Mouse (Mus musculus) right cerebral cortex, adult 18-20 months (tissue): Measurements from ENCODE around the gene Minos1.

Experiments used
- DNase-seq: peaks from one replicate; pipeline ENCODE4 v3.0.0; 2022; ENCODE audit warnings: mixed read lengths

The Minos1 gene

DNA sequence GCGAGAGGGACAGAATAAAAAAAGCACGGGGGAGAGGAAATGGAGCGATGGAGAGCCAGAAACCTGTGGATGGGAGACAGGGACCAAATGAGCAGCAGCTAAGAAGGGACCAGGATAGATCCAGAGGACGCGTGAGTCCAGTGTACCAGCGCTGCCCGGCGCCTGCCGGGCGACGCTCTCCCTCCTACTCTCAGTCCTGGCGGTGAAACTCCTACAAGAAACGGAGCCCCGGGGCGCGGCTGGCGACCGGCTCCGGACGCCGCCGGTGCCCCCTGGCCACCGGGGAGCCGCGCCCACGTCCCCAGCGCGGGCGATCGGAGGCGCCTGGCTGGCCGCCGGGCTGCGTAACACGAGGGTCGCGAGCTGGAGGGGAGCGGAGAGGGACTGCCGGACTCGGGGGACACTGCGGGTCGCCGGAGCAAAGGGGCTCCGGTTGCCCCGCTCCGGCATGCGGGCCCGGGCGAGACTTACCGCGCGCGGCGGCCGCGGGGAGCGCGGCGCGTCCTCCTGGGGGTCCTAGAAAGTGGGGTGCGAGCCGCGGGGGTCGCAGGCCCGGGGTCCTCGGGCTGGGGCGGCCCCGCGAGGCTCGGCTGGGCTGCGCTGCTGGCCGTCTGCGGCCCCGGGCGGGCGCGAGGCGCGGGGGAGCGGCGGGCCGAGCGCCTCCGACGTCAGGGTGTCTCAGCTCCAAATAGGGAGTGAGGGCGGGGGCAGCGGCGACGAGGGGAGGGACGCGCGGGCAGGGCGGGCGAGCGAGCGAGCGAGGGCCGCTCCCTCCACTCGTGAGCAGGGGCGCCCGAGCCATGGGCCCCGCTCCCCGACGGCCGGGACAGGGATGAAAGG lies 38.3 kb downstream of the Minos1 start, which contains the start of gene Nbl1:
TSS of gene Nbl1 (minus strand) at position 638 of the 840 bp plus-strand sequence.
- no peak for DNase-seq

DNA sequence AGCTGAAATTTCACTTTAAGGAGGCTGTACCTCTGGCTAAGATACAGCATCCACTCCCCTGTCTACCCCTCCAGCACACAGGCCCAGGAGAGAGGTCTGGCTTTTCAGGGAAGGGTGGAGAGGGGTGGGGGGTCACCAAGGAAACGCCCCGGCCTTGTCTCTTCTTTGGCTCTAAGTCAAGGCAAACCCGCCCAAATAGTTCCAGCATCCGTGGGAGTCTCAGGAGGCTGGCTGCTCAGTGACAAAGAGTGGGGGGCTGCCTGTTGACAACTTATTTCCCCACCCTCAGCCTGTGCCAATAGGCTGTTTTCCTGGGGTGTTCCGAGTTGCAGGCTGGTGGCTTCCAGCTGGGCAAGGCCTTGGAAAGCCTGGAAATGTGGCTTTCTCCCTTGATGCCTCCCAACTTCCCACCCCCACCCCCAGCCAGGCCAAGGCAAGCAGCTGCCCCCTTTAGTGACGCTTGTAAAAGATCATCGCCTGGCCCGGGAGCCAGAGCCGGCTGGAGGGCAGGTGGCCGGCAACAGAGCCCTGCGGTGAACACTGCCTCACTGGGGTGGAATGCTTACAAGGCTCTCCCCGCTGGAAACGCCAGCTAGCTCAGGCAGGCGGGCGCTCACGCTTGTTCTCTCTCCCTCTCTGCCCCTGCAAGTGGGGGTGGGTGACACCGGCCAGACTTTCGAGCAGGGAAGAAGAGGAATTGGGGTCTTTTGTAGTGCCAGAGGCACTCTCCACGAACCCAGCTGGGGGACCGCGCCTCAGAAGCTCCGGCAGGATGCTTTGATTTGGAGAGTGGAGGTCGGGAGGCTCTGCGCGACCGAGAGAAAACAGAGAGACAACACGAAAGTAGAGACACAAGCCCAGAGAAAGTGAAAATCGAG lies 39.2 kb downstream of the Minos1 start:
- no peak for DNase-seq

DNA sequence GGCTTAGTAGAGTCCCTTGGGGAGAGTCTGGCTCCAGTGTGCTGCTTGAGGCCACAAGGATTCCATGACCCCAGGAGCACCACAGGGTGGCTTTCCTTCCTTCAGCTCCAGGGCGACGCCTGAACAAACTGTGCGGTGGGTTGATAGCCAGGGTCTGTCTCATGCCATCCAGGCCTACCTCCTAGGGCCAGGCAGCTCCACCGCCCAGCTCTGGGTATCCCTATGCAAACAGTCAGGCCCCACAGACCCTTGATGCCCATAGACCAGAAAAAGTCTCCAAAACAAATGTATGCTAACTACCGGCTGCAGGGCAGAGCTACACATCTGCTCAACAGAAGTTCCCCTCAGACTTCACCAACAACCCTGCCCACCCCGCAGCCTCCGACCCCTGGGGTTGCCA lies 39.8 kb downstream of the Minos1 start:
- no peak for DNase-seq

DNA sequence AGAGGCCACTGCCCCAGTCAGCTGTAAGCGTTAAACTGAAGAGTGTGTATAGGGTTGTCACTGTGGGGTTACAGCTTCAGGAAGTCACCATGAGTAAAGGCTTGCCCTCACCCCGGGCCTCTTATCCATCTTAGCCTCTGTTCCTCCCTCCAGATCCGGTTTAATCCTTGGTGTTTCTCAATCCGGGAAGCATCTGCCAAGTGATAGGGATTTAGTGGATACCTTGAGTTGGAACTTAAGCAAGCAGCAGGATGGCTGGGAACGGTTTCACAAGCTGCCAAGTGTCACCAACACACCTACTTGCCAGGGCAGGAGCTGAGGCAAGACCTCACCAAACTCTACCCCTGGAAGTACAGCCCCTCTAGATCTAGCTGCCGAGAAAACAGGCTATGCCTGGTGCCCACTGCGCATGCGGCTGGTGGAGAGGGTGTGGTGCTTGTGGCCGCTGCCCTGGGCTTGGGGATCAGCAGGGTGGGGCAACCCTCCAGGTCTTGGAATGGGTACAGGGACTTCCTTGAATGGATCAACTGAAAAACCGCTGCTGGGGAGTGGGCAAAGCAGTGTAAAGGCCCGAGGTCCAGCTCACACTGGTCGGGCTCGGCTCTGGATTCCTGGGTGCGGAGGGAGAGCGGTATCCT lies 40.5 kb downstream of the Minos1 start:
- DNase-seq: no peak

DNA sequence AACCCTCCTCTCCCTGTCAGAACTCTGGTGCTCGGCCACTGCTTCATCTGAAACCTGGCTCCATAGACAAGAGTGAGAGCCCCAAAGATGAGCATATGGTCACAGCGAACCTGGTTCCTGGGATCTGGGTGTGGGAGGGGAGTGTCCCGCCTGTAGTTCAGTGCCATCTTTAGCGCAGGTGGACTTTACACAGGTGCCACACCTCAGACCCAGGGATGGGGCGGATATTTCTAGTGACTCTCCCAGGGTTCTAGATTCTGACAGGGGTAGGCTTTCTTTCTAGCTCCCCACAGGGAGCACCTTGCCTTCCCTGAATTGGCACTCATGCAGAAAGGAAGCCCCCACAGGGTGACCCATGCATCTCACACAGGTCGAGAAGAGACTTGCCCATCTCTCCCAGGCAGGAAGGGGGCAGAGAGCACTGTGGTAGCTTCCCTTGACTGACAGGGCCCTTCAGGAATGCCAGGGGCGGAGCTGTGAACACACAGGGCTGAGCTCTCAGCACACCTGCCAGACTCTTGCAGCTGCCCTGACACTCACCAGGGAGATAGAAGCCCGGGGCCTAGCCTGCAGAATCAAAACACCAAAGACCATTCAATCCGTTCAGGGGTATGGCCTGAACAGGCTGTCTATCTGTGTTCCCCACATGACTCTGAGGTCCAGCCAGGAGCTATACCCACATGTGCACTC lies 41.8 kb downstream of the Minos1 start:
- DNase-seq: no peak

DNA sequence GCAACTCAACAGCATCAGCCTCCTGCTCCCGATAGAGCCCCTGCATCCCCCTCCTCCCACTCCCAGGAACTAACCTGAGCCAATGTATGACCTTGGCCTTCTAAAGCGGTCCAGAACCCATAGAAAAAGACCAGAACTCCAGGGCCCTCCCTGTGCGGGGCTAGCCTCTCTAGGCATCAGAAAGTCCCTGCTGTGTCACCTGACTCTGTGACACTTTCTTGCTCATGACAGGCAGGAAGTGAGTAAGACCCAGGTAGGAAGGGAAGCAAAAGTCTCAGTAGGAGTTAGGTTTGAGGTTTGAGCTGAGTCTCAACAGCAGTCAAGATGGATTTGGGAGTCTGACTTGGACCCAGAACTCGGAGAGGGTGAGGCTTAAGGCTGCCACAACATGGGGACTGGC lies 43.9 kb downstream of the Minos1 start:
- no peak for DNase-seq

DNA sequence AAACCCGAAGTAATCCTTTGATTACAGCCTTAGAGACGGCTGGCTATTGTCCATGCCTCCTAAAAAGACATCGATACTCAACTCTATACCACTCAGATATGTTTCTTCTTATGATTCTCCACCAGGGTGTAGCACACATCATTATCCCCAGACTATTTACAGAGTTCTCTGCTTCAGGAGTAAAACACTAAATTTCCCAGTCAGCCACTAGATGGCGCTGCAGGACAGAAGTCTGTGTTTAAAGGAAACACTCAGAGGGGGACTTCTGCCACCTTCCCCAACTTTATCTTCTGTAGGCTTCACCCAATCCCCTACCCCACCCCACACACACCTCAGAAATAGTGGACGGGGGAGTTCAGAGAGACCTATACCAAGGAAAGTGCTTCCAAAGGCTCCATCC lies 44.9 kb downstream of the Minos1 start:
- peak; percentile 78 for DNase-seq

DNA sequence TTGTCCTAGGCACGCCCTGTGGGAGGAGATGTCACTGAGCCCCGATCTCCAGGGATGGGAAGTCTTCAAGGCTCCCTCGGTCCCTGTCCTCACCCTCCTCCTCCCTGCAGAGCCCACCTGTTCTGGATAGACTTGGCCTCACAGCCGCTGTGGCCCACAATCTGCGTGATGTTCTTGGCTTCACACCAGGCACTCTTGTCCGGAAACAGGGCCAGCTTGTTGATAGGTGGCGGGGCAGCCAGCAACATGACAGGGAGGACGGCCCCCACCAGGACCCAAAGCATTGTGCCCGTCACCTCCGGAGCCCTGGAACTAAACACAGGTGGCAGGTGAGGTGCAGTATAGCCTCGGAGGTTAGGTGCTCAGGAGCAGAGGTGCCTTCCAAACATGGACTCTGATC lies 45.6 kb downstream of the Minos1 start:
- DNase-seq: no peak

DNA sequence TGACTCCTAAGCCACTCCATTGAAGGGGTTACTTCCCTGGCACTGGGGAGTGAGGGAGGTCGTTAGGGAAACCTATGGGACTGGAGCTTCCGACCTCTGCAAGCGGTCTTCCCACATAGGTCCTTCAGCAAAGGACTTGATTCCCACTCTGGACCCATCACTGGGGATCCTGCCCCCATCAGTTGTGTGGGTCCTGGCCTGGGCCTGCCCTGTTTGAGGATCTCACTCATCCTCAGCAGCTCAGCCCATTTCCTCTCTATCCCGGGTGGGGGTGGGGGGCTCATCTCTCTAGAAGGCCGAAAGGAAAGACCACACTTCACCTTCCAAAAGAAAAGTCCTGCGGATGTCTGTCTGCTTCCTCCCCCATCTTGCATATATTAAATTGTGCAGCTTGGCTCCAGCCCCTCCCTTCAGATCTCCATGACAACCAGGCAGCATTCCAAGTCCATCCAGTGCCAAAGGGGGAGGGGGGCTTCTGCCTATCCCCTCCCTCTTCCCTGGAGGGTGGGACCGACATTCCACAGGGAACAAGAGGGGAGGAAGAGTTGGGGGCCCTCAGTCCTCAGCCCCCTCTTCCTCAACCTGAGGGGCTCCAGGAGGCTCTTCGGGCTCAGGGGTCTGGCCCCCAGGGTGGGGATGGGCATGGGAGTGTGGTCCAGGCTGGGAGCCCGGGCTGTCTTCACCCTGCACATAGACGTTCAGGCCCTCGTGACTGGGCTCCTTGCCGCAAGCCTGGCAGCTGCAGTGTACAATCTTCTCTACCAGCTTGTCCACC lies 47.9 kb downstream of the Minos1 start:
- DNase-seq: no peak

DNA sequence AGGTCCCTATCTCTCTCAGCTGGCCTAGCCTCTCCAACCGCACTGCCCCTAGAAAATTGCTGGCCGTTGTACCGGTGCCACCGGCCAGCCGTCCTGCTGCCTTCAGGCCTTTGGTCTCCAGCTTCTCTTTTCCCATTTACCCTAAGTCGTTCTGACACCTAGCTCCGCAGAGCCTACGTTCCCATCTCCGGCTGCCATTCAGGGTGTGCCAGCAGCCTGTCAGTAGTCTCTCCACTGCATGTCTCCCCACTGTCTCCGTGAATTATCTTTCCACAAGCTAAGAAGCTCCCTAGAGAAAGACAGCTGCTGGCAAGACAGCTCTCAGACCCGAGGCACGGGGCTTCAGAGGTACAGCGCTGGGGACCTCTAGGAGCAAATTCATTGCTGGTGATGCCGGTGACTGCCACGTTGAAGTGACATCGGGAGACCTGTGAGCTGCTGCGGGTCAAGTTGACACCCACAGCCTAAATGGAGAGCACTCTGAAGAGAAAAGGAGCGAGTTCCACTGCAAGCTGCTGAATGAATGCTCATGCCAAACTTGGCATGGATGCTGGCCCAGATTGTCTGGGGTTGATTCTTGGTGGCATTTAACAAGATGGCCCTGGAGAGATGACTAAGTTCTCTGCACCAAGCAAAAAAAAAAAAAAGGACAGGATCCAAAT lies 49.5 kb downstream of the Minos1 start:
- DNase-seq: peak; percentile 53

DNA sequence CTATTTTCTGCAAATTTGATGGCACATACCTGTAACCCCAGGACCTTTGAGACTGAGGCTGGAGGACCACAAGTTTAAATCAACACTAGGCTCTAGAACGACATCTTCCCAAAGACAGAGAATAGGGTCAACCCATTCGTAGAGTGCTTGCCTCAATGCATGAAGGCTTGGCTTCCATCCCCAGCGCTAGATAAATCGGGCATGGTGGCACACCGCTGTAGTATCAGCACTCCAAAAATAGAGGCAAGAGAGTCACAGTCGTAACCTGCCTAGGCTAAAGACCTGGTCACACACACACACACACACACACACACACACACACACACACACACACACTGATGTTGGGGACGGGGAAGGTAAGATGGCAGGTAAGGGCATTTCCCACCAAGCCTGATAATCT lies 50.7 kb downstream of the Minos1 start:
- DNase-seq: no peak

DNA sequence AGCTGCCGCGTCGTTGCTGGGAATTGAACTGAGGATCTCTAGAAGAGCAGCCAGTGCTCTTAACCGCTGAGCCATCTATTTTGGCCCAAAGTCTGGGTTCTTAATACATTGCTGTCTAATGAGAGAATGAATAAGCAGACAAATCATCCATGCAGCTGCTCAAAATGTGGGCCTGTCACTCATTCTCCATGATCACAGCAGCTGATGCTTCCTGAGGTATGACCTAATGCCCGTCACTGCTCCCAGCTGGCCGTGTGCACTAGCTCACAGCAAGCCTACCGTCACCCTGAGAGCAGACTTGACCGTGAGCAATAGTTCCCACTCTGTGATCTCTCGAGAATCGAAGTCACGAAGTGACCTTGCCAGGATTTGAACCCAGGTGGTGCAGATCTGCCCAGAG lies 51.5 kb downstream of the Minos1 start:
- no peak for DNase-seq

DNA sequence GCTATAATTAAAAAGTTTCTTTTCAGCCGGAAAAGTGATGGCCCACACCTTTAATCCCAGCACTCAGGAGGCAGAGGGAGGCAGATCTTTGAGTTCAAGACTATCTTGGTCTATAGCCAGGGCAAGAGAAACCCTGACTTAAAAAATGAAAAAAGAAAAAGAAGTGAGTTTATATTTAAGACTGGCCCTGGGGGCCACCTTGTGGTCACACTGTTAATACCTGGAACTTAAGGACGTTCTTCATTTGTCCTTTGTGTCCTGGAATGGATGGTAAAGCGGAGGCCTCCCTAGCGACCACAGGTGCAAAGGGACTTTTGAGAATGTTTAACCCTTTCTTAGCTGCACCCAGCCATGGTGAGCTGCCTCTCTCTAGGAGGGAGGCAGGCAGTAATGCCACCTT lies 52.2 kb downstream of the Minos1 start:
- no peak for DNase-seq

DNA sequence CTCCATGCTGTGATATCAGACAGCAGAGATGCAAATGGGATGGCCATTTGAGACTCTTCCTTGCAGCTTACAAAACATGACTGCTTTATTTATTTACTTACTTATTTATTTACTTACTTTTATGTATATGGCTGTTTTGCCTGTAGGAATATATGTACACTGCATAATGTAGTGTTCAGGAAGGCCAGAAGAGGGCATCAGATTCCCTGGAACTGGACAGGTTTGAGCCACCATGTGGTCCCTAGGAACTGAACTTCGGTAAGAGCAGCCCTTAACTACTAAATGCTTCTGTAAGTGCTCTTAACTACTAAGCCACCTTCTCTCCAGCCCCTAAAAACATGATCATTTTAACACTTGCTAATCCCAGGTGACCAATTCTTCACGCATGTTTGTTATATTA lies 52.6 kb downstream of the Minos1 start:
- DNase-seq: no peak

DNA sequence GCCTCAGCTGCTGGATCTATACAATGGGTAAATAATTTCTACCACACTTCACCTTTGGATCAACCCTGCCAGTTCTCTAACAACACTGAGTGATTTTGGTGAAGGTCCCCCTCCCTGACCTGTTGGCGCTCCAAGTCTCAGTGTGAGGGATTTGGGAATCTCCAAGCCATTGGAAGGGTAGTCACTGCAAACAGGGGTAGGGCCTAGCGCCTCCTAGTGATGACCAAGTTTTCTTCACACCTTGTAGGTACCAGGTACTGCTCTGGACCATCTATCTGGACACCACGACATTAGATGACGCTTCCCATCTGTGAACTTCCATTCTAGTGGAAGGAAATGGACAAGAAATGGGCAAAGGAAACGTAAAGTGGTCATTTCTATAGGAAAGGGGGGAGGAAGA lies 55.0 kb downstream of the Minos1 start:
- no peak for DNase-seq

DNA sequence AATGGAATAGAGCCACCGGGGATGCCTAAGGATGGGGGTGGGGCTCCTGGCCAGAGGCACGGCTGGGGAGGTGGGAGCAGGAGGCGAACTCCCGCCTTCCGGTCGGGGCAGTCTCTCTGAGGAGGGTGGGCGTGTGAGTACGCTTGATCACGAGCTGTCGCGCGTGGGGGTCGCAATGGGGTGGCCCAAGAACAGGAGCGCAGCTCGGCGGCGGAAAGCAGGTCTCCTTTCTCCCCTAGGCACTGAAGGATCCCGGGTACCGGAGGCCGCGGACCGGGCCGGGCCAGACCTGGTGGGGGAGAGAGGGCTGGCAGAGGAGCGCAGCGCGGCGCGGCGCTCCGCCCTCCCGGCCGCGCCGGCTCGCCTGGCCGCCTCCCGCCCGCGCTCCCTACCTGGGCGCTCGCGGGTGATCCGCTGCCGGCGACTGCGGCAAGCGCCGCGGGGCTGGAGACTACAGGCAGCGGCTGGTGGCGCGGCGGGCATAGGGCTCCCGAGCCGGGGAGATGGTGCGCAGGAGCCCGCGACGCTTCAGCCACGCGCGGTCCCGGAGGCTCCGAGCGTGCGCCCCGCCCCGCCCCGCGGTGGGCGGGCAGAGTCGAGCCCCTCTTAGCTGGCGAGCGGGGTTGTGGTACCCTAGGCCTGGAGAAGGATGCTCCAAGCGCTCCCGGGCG lies 55.7 kb downstream of the Minos1 start, which contains the start of gene Htr6:
TSS of gene Htr6 (minus strand) at position 530 of the 671 bp plus-strand sequence.
- peak; percentile 60 for DNase-seq

DNA sequence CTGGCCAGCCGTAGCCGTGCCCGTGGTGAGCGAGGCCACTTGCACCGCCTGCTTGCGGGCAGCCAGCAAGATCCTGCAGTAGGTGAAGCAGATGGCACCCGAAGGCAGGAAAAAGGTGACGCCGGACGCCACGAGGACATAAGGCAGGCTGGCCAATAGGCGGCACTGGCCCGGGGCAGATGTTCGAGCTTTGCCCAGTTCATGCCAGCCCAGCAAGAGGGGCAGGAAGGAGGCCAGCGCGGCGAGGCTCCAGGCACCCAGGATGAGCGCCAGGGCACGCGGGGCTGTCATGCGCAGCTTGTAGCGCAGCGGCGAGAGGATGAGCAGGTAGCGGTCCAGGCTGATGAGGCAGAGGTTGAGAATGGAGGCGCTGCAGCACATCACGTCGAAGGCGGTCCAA lies 56.9 kb downstream of the Minos1 start:
- no peak for DNase-seq

DNA sequence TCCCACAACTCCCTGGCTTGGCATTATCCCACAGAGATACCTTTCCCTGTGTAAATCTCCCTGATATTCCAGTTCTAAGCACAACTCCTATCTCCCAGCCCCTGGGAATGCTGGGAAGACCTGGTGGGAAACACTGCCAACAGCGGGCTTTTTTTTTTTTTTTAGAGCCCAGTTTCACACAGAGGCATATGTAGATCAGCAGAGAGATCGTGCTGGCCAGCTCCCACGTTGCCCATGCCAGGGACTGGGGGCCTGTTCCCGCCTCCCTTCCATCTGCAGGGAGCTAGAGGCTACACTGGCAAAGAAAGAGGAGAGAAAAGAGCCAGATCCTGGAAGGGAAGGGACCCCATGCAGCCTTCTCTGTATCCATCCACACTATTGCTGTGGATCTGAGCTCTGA lies 62.6 kb downstream of the Minos1 start:
- DNase-seq: peak; percentile 85

DNA sequence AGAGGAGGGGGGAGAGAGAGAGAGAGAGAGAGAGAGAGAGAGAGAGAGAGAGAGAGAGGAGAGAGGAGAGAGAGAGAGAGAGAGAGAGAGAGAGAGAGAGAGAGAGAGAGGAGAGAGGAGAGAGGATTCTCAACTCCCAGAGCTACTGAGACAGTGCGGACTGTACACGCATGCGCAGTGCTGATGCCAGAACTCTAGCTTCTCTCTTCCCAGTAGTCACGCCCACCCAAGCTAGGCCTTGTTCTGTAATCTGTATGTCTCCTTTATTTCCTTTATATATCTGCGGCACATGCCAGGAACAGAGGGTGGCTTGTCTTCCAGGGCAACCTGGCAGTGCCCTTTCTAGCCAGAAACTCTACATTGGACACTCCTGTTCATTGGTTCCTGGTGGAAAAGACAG lies 66.1 kb downstream of the Minos1 start:
- DNase-seq: no peak

DNA sequence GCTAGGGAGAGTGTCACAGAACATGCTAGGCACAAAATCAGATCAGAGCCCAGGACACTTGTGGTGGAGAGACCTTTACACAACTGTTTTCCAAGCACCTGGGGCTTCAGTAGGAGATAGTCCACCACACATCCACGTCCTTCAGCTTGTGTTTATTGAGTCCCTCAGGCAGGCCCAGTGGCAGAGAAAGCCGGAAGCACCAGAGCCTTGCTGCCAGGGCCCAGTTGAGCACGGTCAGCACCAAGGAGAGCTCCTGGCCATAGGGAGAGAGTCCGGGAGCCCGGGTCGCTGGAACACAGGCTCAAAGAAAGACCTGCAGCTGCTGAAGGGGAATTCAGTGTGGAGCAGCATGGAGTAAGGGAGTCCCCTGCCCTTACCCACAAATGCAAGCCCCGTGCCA lies 71.3 kb downstream of the Minos1 start:
- no peak for DNase-seq

DNA sequence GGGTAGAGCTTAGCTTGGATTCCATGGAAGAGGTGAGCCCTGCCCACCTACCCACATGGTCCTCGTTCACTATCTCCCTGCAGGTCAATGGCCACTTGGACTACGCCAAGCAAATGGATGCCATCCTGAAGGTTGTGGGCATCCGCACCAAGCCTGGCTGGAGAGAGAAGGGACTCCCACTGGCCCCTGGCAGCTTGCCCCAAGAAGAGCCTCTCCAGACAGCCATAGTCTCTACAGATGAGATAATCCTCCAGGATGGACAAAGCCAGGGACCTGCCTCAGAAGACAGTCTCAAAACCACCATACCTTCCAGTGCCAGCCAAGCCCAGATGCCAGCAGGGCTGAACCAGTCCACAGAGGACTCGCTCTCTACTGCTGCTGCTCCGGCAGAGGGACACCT lies 72.9 kb downstream of the Minos1 start:
- no peak for DNase-seq
